In the genomic region with DNA sequence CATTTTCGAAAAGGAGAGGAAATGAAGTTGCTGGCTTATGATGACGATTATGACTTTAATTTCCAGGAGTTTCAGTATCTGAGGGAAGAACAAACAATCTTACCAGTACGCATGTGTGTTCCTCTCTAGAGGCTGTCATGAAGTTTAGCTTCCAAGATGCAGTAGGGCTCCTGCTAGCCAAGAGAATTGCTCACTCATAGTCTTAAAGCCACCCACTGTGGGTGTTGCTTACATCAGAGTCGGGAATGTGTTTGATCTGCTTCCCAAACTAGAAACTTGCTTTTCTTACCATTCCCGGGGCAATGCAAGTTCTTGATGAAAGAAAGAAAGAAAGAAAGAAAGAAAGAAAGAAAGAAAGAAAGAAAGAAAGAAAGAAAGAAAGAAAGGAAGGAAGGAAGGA, we compare ENCODE assay signal across 29 mouse cellular contexts. TPM values are rescaled to one million over a fixed set of nuclear protein-coding genes. Genes with fewer than 3 reads are reported as not detected.
DNase-seq lines count a peak whose midpoint lies in the region; ATAC-seq and TF ChIP-seq lines count a peak whose summit lies in the region.
"Had no signal": no experiment of that assay in that cellular context is flagged by ENCODE, and none has a peak within 500 bp of the region (broad histone marks: within the 10 kb centered on the region; RNA-seq: fewer than 3 reads in every experiment).

No protein-coding gene starts in this region.

- no peak overlapping the region for H3K27ac ChIP-seq in forebrain, embryonic 14.5 days (ENCODE audit: low read depth, low read length)
- no peak overlapping the region for H3K27ac ChIP-seq in forebrain, embryonic 11.5 days (ENCODE audit: low read depth, low read length)
- no peak overlapping the region for H3K27ac ChIP-seq in lung, embryonic 14.5 days (ENCODE audit: low read depth)
- H3K27ac ChIP-seq: embryonic facial prominence, embryonic 10.5 days; embryonic facial prominence, embryonic 13.5 days; forebrain, embryonic 12.5 days; heart, embryonic 15.5 days; hindbrain, embryonic 10.5 days; hindbrain, embryonic 14.5 days had no signal

- no peak for TF ChIP-seq CTCF in lung, embryonic 14.5 days (IDR thresholded peaks at IDR 0.05; ENCODE audit: low read depth)

- H3K4me1 ChIP-seq in forebrain, embryonic 14.5 days (ENCODE audit: control insufficient read depth, insufficient read depth, low read length) = no peaks in the 10 kb centered on the region
- no peaks in the 10 kb centered on the region for H3K4me1 ChIP-seq in forebrain, embryonic 11.5 days (replicated peaks; ENCODE audit: control insufficient read depth, insufficient read depth, low read length)
- H3K4me1 ChIP-seq in lung, embryonic 14.5 days (ENCODE audit: insufficient read depth) = no peaks in the 10 kb centered on the region
- H3K4me1 ChIP-seq: embryonic facial prominence, embryonic 10.5 days; forebrain, embryonic 12.5 days; heart, embryonic 12.5 days; heart, embryonic 15.5 days had no signal

- peak; percentile 12 for DNase-seq in forebrain, embryonic 14.5 days (ENCODE audit: low spot score)
- no peak for DNase-seq in forebrain, embryonic 11.5 days (ENCODE audit: low spot score)
- DNase-seq in lung, embryonic 14.5 days = peak; percentile 47
- no peak for DNase-seq in lung, postnatal 25 days (ENCODE audit: low spot score)
- peak; percentile 26 for DNase-seq in NIH3T3 (ENCODE audit: low read depth)
- DNase-seq in fat pad, adult 2 months (ENCODE audit: extremely low read depth, low read depth, low spot score) = peak; percentile 63
- DNase-seq in left cerebral cortex, postnatal 10 days (ENCODE audit: extremely low spot score in 1 of 2, low spot score in 2 of 2) = no peak
- DNase-seq in layer of hippocampus, postnatal 14 days (ENCODE audit: low spot score in 2 of 2) = no peak
- DNase-seq: adrenal gland, postnatal 10 days; adrenal gland, postnatal 36 days; cerebellum, adult 11-12 months; cerebellum, adult 8-10 months; cerebellum, postnatal 10 days; cerebellum, postnatal 36 days; embryo, embryonic 11 days; gastrocnemius, postnatal 25 days; heart, adult 18-20 months; heart, postnatal 10 days; heart, postnatal 36 days had no signal

- H3K4me2 ChIP-seq in forebrain, embryonic 14.5 days (ENCODE audit: low read length) = no peak overlapping the region
- H3K4me2 ChIP-seq in forebrain, embryonic 11.5 days (ENCODE audit: low read depth, low read length, severe bottlenecking) = no peak overlapping the region
- no peak overlapping the region for H3K4me2 ChIP-seq in lung, embryonic 14.5 days
- H3K4me2 ChIP-seq: embryonic facial prominence, embryonic 13.5 days; forebrain, embryonic 12.5 days; heart, embryonic 12.5 days; heart, embryonic 15.5 days; hindbrain, embryonic 14.5 days had no signal

- 68% methylated on average over 5 of the region's 5 CpGs for WGBS in forebrain, embryonic 14.5 days
- WGBS in forebrain, embryonic 11.5 days = 73% methylated on average over 5 of the region's 5 CpGs
- WGBS in lung, embryonic 14.5 days = 42% methylated on average over 5 of the region's 5 CpGs

- intact Hi-C loops in left cerebral cortex, postnatal 10 days (cut with DNase I) = no loop called here

- no peak overlapping the region for H3K9ac ChIP-seq in forebrain, embryonic 14.5 days (ENCODE audit: low read length)
- no peak overlapping the region for H3K9ac ChIP-seq in forebrain, embryonic 11.5 days (ENCODE audit: low read length)
- H3K9ac ChIP-seq in lung, embryonic 14.5 days = no peak overlapping the region
- H3K9ac ChIP-seq: embryonic facial prominence, embryonic 13.5 days; forebrain, embryonic 12.5 days; heart, embryonic 12.5 days; heart, embryonic 15.5 days; hindbrain, embryonic 14.5 days had no signal

- no peak overlapping the region for H3K4me3 ChIP-seq in forebrain, embryonic 14.5 days (ENCODE audit: low read depth, low read length)
- no peak overlapping the region for H3K4me3 ChIP-seq in forebrain, embryonic 11.5 days (ENCODE audit: low read depth, low read length)
- no peak overlapping the region for H3K4me3 ChIP-seq in lung, embryonic 14.5 days (ENCODE audit: low read depth, low read length)
- H3K4me3 ChIP-seq: embryonic facial prominence, embryonic 10.5 days; embryonic facial prominence, embryonic 13.5 days; erythroblast, embryonic 14.5 days; forebrain, embryonic 12.5 days; heart, embryonic 12.5 days; heart, embryonic 15.5 days; hindbrain, embryonic 10.5 days had no signal

- H3K36me3 ChIP-seq in forebrain, embryonic 14.5 days (ENCODE audit: control insufficient read depth, insufficient read depth, low read length) = no peaks in the 10 kb centered on the region
- H3K36me3 ChIP-seq in forebrain, embryonic 11.5 days (ENCODE audit: control insufficient read depth, insufficient read depth, low read length) = no peaks in the 10 kb centered on the region
- H3K36me3 ChIP-seq in lung, embryonic 14.5 days (ENCODE audit: insufficient read depth) = no peaks in the 10 kb centered on the region
- H3K36me3 ChIP-seq: embryonic facial prominence, embryonic 10.5 days; embryonic facial prominence, embryonic 13.5 days; forebrain, embryonic 12.5 days; heart, embryonic 12.5 days; heart, embryonic 15.5 days had no signal

- no peak for ATAC-seq in forebrain, embryonic 14.5 days
- ATAC-seq in forebrain, embryonic 11.5 days (replicated peaks; ENCODE audit: low FRiP score) = no peak
- no peak for ATAC-seq in lung, embryonic 14.5 days (ENCODE audit: insufficient read depth)
- ATAC-seq: forebrain, embryonic 16.5 days; Patski had no signal

- H3K9me3 ChIP-seq in forebrain, embryonic 14.5 days (replicated peaks; ENCODE audit: control insufficient read depth, low read length) = no peaks in the 10 kb centered on the region
- no peaks in the 10 kb centered on the region for H3K9me3 ChIP-seq in forebrain, embryonic 11.5 days (ENCODE audit: control insufficient read depth, low read length)
- no peaks in the 10 kb centered on the region for H3K9me3 ChIP-seq in lung, embryonic 14.5 days (ENCODE audit: low read depth, low read length)
- H3K9me3 ChIP-seq: embryonic facial prominence, embryonic 10.5 days; embryonic facial prominence, embryonic 13.5 days; forebrain, embryonic 12.5 days; heart, embryonic 12.5 days; heart, embryonic 15.5 days; hindbrain, embryonic 10.5 days had no signal

- H3K27me3 ChIP-seq in forebrain, embryonic 14.5 days (replicated peaks; ENCODE audit: control insufficient read depth, insufficient read depth, low read length) = no peaks in the 10 kb centered on the region
- H3K27me3 ChIP-seq in forebrain, embryonic 11.5 days (ENCODE audit: control insufficient read depth, insufficient read depth, low read length) = no peaks in the 10 kb centered on the region
- no peaks in the 10 kb centered on the region for H3K27me3 ChIP-seq in lung, embryonic 14.5 days (ENCODE audit: insufficient read depth, low read length)
- H3K27me3 ChIP-seq: embryonic facial prominence, embryonic 13.5 days; forebrain, embryonic 12.5 days; heart, embryonic 15.5 days had no signal

RNA-seq across cellular contexts. Expression of a gene that starts 59.3 kb away (rescaled TPM):
- 1.7 and 2.1 TPM in 2 replicates for polyA plus RNA-seq in forebrain, embryonic 14.5 days (2014; fragmentation: Nextera tagmentation; extraction: Ambion mirVana)
- polyA plus RNA-seq in forebrain, embryonic 11.5 days (2014; fragmentation: Nextera tagmentation; extraction: Ambion mirVana) = 2.6 and 2.9 TPM in 2 replicates
- 4.9 and 5.1 TPM in 2 replicates for polyA plus RNA-seq in lung, embryonic 14.5 days (2014; fragmentation: Nextera tagmentation; extraction: Ambion mirVana)
- total RNA-seq in left cerebral cortex, postnatal 10 days (2021) = 1 to 10 TPM; 7.3 to 9.3 TPM
- total RNA-seq in layer of hippocampus, postnatal 14 days (2021) = 1 to 10 TPM; 5.4 to 5.8 TPM
- polyA plus RNA-seq: erythroblast, embryonic 14.5 days; Patski had no signal

Comparison
In these comparisons a context has a peak if more than half of its experiments do, and no peak if none do; other contexts are left out.
1. DNase-seq: peak in forebrain, embryonic 14.5 days (single experiment), lung, embryonic 14.5 days (single experiment), NIH3T3 (single experiment) and fat pad, adult 2 months (single experiment); none in forebrain, embryonic 11.5 days (single experiment), lung, postnatal 25 days (single experiment), left cerebral cortex, postnatal 10 days (0 of 2) and layer of hippocampus, postnatal 14 days (0 of 2).